Mouse (Mus musculus): ENCODE measurements around the gene Taar9. TPM values are rescaled to one million over a fixed set of nuclear protein-coding genes. Genes with fewer than 3 reads are reported as not detected.
A peak's percentile ranks its signal among the peaks of the same experiment; 100 is the strongest.
"Not testable (repeated sequence)": the region's sequence is repeated elsewhere in the genome, so short reads cannot be mapped to it uniquely, and the experiment has no call there.

Gene Taar9
- not detected in 2 replicates for total RNA-seq (2017)

GRCm38 (mm10) chr10:24109434-24109833, at the start of gene Taar9:
TSS of gene Taar9 (minus strand) at chr10:24109534.
- ATAC-seq (replicated peaks in 1 of 2; ENCODE audit: insufficient read depth in 1 of 2, low FRiP score in 2 of 2, low TSS enrichment in 1 of 2, low read depth in 1 of 2, poor library complexity in 2 of 2, severe bottlenecking in 2 of 2): not testable (repeated sequence)

- ATAC-seq (replicated peaks in 1 of 2; ENCODE audit: insufficient read depth in 1 of 2, low FRiP score in 2 of 2, low TSS enrichment in 1 of 2, low read depth in 1 of 2, poor library complexity in 2 of 2, severe bottlenecking in 2 of 2): no peak
Observed at GRCm38 (mm10) chr10:24158470-24159254, 49.3 kb upstream of the Taar9 start.

GRCm38 (mm10) chr10:24150086-24150485, 40.8 kb upstream of the Taar9 start:
- no peak for ATAC-seq (replicated peaks in 1 of 2; ENCODE audit: insufficient read depth in 1 of 2, low FRiP score in 2 of 2, low TSS enrichment in 1 of 2, low read depth in 1 of 2, poor library complexity in 2 of 2, severe bottlenecking in 2 of 2)

- peak; percentile 94 for ATAC-seq (replicated peaks in 1 of 2; ENCODE audit: insufficient read depth in 1 of 2, low FRiP score in 2 of 2, low TSS enrichment in 1 of 2, low read depth in 1 of 2, poor library complexity in 2 of 2, severe bottlenecking in 2 of 2)
Observed at GRCm38 (mm10) chr10:24149135-24149781, 39.9 kb upstream of the Taar9 start, which contains the start of gene Stx7. TSS of gene Stx7 (plus strand) at chr10:24149302.

GRCm38 (mm10) chr10:24142735-24143134, 33.4 kb upstream of the Taar9 start:
- ATAC-seq (replicated peaks in 1 of 2; ENCODE audit: insufficient read depth in 1 of 2, low FRiP score in 2 of 2, low TSS enrichment in 1 of 2, low read depth in 1 of 2, poor library complexity in 2 of 2, severe bottlenecking in 2 of 2): peak; percentile 65 to 78

GRCm38 (mm10) chr10:24138623-24139261, 29.4 kb upstream of the Taar9 start:
- ATAC-seq (replicated peaks in 1 of 2; ENCODE audit: insufficient read depth in 1 of 2, low FRiP score in 2 of 2, low TSS enrichment in 1 of 2, low read depth in 1 of 2, poor library complexity in 2 of 2, severe bottlenecking in 2 of 2): no peak

GRCm38 (mm10) chr10:24134071-24134645, 24.8 kb upstream of the Taar9 start:
- no peak for ATAC-seq (replicated peaks in 1 of 2; ENCODE audit: insufficient read depth in 1 of 2, low FRiP score in 2 of 2, low TSS enrichment in 1 of 2, low read depth in 1 of 2, poor library complexity in 2 of 2, severe bottlenecking in 2 of 2)

GRCm38 (mm10) chr10:24133132-24133531, 23.8 kb upstream of the Taar9 start:
- ATAC-seq (replicated peaks in 1 of 2; ENCODE audit: insufficient read depth in 1 of 2, low FRiP score in 2 of 2, low TSS enrichment in 1 of 2, low read depth in 1 of 2, poor library complexity in 2 of 2, severe bottlenecking in 2 of 2): peak; percentile 82 to 90

- no peak for ATAC-seq (replicated peaks in 1 of 2; ENCODE audit: insufficient read depth in 1 of 2, low FRiP score in 2 of 2, low TSS enrichment in 1 of 2, low read depth in 1 of 2, poor library complexity in 2 of 2, severe bottlenecking in 2 of 2)
Observed at GRCm38 (mm10) chr10:24132273-24132672, 22.9 kb upstream of the Taar9 start.

GRCm38 (mm10) chr10:24131451-24132262, 22.3 kb upstream of the Taar9 start:
- ATAC-seq (replicated peaks in 1 of 2; ENCODE audit: insufficient read depth in 1 of 2, low FRiP score in 2 of 2, low TSS enrichment in 1 of 2, low read depth in 1 of 2, poor library complexity in 2 of 2, severe bottlenecking in 2 of 2): peak; percentile 74 to 82

- ATAC-seq (replicated peaks in 1 of 2; ENCODE audit: insufficient read depth in 1 of 2, low FRiP score in 2 of 2, low TSS enrichment in 1 of 2, low read depth in 1 of 2, poor library complexity in 2 of 2, severe bottlenecking in 2 of 2): peak in 1 of 2 experiments; percentile 68; a peak in 2 of 4 replicates
Observed at GRCm38 (mm10) chr10:24111116-24111778, 1.9 kb upstream of the Taar9 start.

- no peak for ATAC-seq (replicated peaks in 1 of 2; ENCODE audit: insufficient read depth in 1 of 2, low FRiP score in 2 of 2, low TSS enrichment in 1 of 2, low read depth in 1 of 2, poor library complexity in 2 of 2, severe bottlenecking in 2 of 2)
Observed at GRCm38 (mm10) chr10:24108236-24108635, 1.1 kb downstream of the Taar9 start.

- peak; percentile 39 to 49; a peak in 2 of 4 replicates for ATAC-seq (replicated peaks in 1 of 2; ENCODE audit: insufficient read depth in 1 of 2, low FRiP score in 2 of 2, low TSS enrichment in 1 of 2, low read depth in 1 of 2, poor library complexity in 2 of 2, severe bottlenecking in 2 of 2)
Observed at GRCm38 (mm10) chr10:24107747-24108146, 1.6 kb downstream of the Taar9 start.

GRCm38 (mm10) chr10:24103299-24103698, 6.0 kb downstream of the Taar9 start:
- not testable (repeated sequence) for ATAC-seq (replicated peaks in 1 of 2; ENCODE audit: insufficient read depth in 1 of 2, low FRiP score in 2 of 2, low TSS enrichment in 1 of 2, low read depth in 1 of 2, poor library complexity in 2 of 2, severe bottlenecking in 2 of 2)

GRCm38 (mm10) chr10:24101812-24102211, 7.5 kb downstream of the Taar9 start, which contains the start of gene Taar8c:
TSS of gene Taar8c (minus strand) at chr10:24101912.
- not testable (repeated sequence) for ATAC-seq (replicated peaks in 1 of 2; ENCODE audit: insufficient read depth in 1 of 2, low FRiP score in 2 of 2, low TSS enrichment in 1 of 2, low read depth in 1 of 2, poor library complexity in 2 of 2, severe bottlenecking in 2 of 2)

- ATAC-seq (replicated peaks in 1 of 2; ENCODE audit: insufficient read depth in 1 of 2, low FRiP score in 2 of 2, low TSS enrichment in 1 of 2, low read depth in 1 of 2, poor library complexity in 2 of 2, severe bottlenecking in 2 of 2): not testable (repeated sequence)
Observed at GRCm38 (mm10) chr10:24097010-24097409, 12.3 kb downstream of the Taar9 start.
